Mouse (Mus musculus) kidney, embryonic 15.5 days (tissue): Measurements from ENCODE around the gene Papola. TPM values are rescaled to one million over a fixed set of nuclear protein-coding genes. Genes with fewer than 3 reads are reported as not detected.

ENCODE experiments used
- ATAC-seq: fragments of 200-750 bp; cut with Nextera tagmentation; replicated peaks from 2 replicates; pipeline ENCODE4 v1.8.0; 2017; ENCODE audit warnings: moderate TSS enrichment; ENCODE audit not compliant: low FRiP score
- H3K27ac ChIP-seq: fragments of 300-500 bp; sonication (generic); 2 replicates; pipeline ENCODE4 v1.5.1; 2015; ENCODE audit warnings: mild to moderate bottlenecking, inconsistent platforms
- H3K27me3 ChIP-seq: fragments of 300-500 bp; sonication (generic); 2 replicates; pipeline ENCODE4 v1.6.1; 2015; ENCODE audit warnings: inconsistent platforms
- H3K36me3 ChIP-seq: fragments of 300-500 bp; sonication (generic); 2 replicates; pipeline ENCODE4 v1.6.1; 2015; ENCODE audit warnings: inconsistent platforms
- H3K4me1 ChIP-seq: fragments of 300-500 bp; sonication (generic); 2 replicates; pipeline ENCODE4 v1.6.1; 2015; ENCODE audit warnings: inconsistent platforms
- H3K4me2 ChIP-seq: fragments of 300-500 bp; sonication (generic); 2 replicates; pipeline ENCODE4 v1.6.1; 2015; ENCODE audit warnings: moderate library complexity, mild to moderate bottlenecking, inconsistent platforms
- H3K4me3 ChIP-seq: fragments of 300-500 bp; sonication (generic); replicated peaks from 2 replicates; pipeline ENCODE4 v1.5.1; 2015; ENCODE audit warnings: mild to moderate bottlenecking, inconsistent platforms
- H3K9ac ChIP-seq: fragments of 300-500 bp; sonication (generic); 2 replicates; pipeline ENCODE4 v1.6.1; 2015; ENCODE audit warnings: mild to moderate bottlenecking, inconsistent platforms
- H3K9me3 ChIP-seq: fragments of 300-500 bp; sonication (generic); replicated peaks from 2 replicates; pipeline ENCODE4 v1.6.1; 2016; ENCODE audit warnings: inconsistent platforms
- WGBS: fragments of 180-500 bp; shearing (Covaris S2); methylation state at CpG from one replicate; pipeline ENCODE4 v1.1.7; 2015; ENCODE audit warnings: mixed read lengths; 5-methylcytosine and 5-hydroxymethylcytosine counted together
- polyA plus RNA-seq: library from polyadenylated mRNA; unstranded; fragments of >200 nt; fragmentation: Nextera tagmentation; extraction: Ambion mirVana; gene quantifications from 2 replicates; pipeline ENCODE4 v1.2.1, GENCODE M21; 2015

The Papola gene
- 209 and 228 TPM in 2 replicates for polyA plus RNA-seq

GRCm38 (mm10) chr12:105784196-105784999 lies at the start of gene Papola:
Gene Papola, plus strand, starts transcription at chr12:105784694.
- Histone ChIP-seq H3K4me3 (peak within 1 kb of the TSS; percentile 90), H3K27ac (peak within 1 kb of the TSS; percentile 97), H3K4me1 (peaks cover 23% of the 10 kb centered on the region), H3K9me3 (no peaks in the 10 kb centered on the region), H3K36me3 (peaks cover 13% of the 10 kb centered on the region; the same call in 1 of the 2 replicates), H3K4me2 (peak within 1 kb of the TSS; percentile 82), H3K9ac (peak within 1 kb of the TSS; percentile 89), H3K27me3 (no peaks in the 10 kb centered on the region)
- peak; percentile 92 for ATAC-seq
- under 1% methylated on average over 62 of the region's 85 CpGs for WGBS

- Histone ChIP-seq H3K4me3 (no peak overlapping the region), H3K9ac (no peak overlapping the region), H3K9me3 (no peaks in the 10 kb centered on the region), H3K36me3 (no peaks in the 10 kb centered on the region), H3K27me3 (no peaks in the 10 kb centered on the region), H3K4me1 (peaks cover 7% of the 10 kb centered on the region; the same call in 1 of the 2 replicates), H3K27ac (peak overlapping the region; percentile 64; the same call in 1 of the 2 replicates), H3K4me2 (no peak overlapping the region)
- ATAC-seq, result no peak
- WGBS, result 60% methylated on average over 7 of the region's 7 CpGs
Measured at GRCm38 (mm10) chr12:105735226-105735888, 49.1 kb upstream of the Papola start.

- ATAC-seq, result no peak
- no peaks in the 10 kb centered on the region for H3K36me3 ChIP-seq
- no peak overlapping the region for H3K4me3 ChIP-seq
- H3K4me2 ChIP-seq, result no peak overlapping the region
- H3K9me3 ChIP-seq, result no peaks in the 10 kb centered on the region
- H3K9ac ChIP-seq, result no peak overlapping the region
- H3K4me1 ChIP-seq, result peaks cover 7% of the 10 kb centered on the region; the same call in 1 of the 2 replicates
- no peaks in the 10 kb centered on the region for H3K27me3 ChIP-seq
- 84% methylated on average over 6 of the region's 6 CpGs for WGBS
- peak overlapping the region; percentile 64; the same call in 1 of the 2 replicates for H3K27ac ChIP-seq
Measured at GRCm38 (mm10) chr12:105735889-105736251, 48.6 kb upstream of the Papola start.

GRCm38 (mm10) chr12:105738316-105739096 lies 46.0 kb upstream of the Papola start:
- H3K9ac ChIP-seq, result no peak overlapping the region
- H3K4me1 ChIP-seq, result peaks cover 7% of the 10 kb centered on the region; the same call in 1 of the 2 replicates
- no peaks in the 10 kb centered on the region for H3K36me3 ChIP-seq
- no peak overlapping the region for H3K4me2 ChIP-seq
- H3K27ac ChIP-seq, result no peak overlapping the region
- no peaks in the 10 kb centered on the region for H3K27me3 ChIP-seq
- WGBS, result 59% methylated on average over 15 of the region's 15 CpGs
- no peak overlapping the region for H3K4me3 ChIP-seq
- 0 out of 2 replicates have a peak, but pooled peaks have one; percentile 32 for ATAC-seq
- no peaks in the 10 kb centered on the region for H3K9me3 ChIP-seq

GRCm38 (mm10) chr12:105739656-105740055 lies 44.8 kb upstream of the Papola start:
- WGBS, result 74% methylated on average over 8 of the region's 8 CpGs
- H3K4me3 ChIP-seq, result no peak overlapping the region
- H3K4me2 ChIP-seq, result no peak overlapping the region
- no peaks in the 10 kb centered on the region for H3K9me3 ChIP-seq
- no peaks in the 10 kb centered on the region for H3K27me3 ChIP-seq
- H3K27ac ChIP-seq, result no peak overlapping the region
- H3K9ac ChIP-seq, result no peak overlapping the region
- peaks cover 7% of the 10 kb centered on the region; the same call in 1 of the 2 replicates for H3K4me1 ChIP-seq
- H3K36me3 ChIP-seq, result no peaks in the 10 kb centered on the region
- ATAC-seq, result no peak

- WGBS, result 80% methylated on average over 5 of the region's 5 CpGs
- no peak overlapping the region for H3K4me3 ChIP-seq
- no peak overlapping the region for H3K9ac ChIP-seq
- H3K9me3 ChIP-seq, result no peaks in the 10 kb centered on the region
- ATAC-seq, result no peak
- no peak overlapping the region for H3K4me2 ChIP-seq
- H3K4me1 ChIP-seq, result no peaks in the 10 kb centered on the region
- H3K36me3 ChIP-seq, result no peaks in the 10 kb centered on the region
- no peak overlapping the region for H3K27ac ChIP-seq
- no peaks in the 10 kb centered on the region for H3K27me3 ChIP-seq
Measured at GRCm38 (mm10) chr12:105748114-105748513, 36.4 kb upstream of the Papola start.

GRCm38 (mm10) chr12:105753813-105754212 lies 30.7 kb upstream of the Papola start:
- Histone ChIP-seq H3K4me1 (peaks cover 6% of the 10 kb centered on the region), H3K27ac (no peak overlapping the region), H3K36me3 (no peaks in the 10 kb centered on the region), H3K4me2 (no peak overlapping the region), H3K9me3 (no peaks in the 10 kb centered on the region), H3K27me3 (no peaks in the 10 kb centered on the region), H3K9ac (no peak overlapping the region), H3K4me3 (no peak overlapping the region)
- ATAC-seq, result no peak
- 54% methylated on average over 10 of the region's 10 CpGs for WGBS

GRCm38 (mm10) chr12:105757816-105758497 lies 26.5 kb upstream of the Papola start:
- peak; percentile 82 for ATAC-seq

GRCm38 (mm10) chr12:105758911-105759310 lies 25.6 kb upstream of the Papola start:
- no peak for ATAC-seq
- no peak overlapping the region for H3K4me3 ChIP-seq
- no peak overlapping the region for H3K4me2 ChIP-seq
- H3K36me3 ChIP-seq, result no peaks in the 10 kb centered on the region
- no peak overlapping the region for H3K9ac ChIP-seq
- H3K27ac ChIP-seq, result no peak overlapping the region
- 90% methylated on average over 2 of the region's 2 CpGs for WGBS
- H3K27me3 ChIP-seq, result no peaks in the 10 kb centered on the region
- no peaks in the 10 kb centered on the region for H3K9me3 ChIP-seq
- H3K4me1 ChIP-seq, result peaks cover 20% of the 10 kb centered on the region

More at GRCm38 (mm10) chr12:105757816-105758497, 26.5 kb upstream of the Papola start:
- no peak overlapping the region for H3K9ac ChIP-seq
- 0 out of 2 replicates have a peak overlapping the region, but pooled peaks have one; percentile 22 for H3K27ac ChIP-seq
- no peaks in the 10 kb centered on the region for H3K27me3 ChIP-seq
- no peak overlapping the region for H3K4me2 ChIP-seq
- H3K4me1 ChIP-seq, result peaks cover 20% of the 10 kb centered on the region
- no peak overlapping the region for H3K4me3 ChIP-seq
- 48% methylated on average over 15 of the region's 15 CpGs for WGBS
- no peaks in the 10 kb centered on the region for H3K36me3 ChIP-seq
- no peaks in the 10 kb centered on the region for H3K9me3 ChIP-seq

GRCm38 (mm10) chr12:105759849-105760478 lies 24.5 kb upstream of the Papola start:
- Histone ChIP-seq H3K4me3 (no peak overlapping the region), H3K9ac (no peak overlapping the region), H3K27ac (no peak overlapping the region), H3K9me3 (no peaks in the 10 kb centered on the region), H3K4me2 (0 out of 2 replicates have a peak overlapping the region, but pooled peaks have one; percentile 1), H3K36me3 (no peaks in the 10 kb centered on the region), H3K27me3 (no peaks in the 10 kb centered on the region), H3K4me1 (peaks cover 20% of the 10 kb centered on the region)
- 0 out of 2 replicates have a peak, but pooled peaks have one; percentile 26 for ATAC-seq
- 14% methylated on average over 10 of the region's 10 CpGs for WGBS

- ATAC-seq, result no peak
- H3K4me3 ChIP-seq, result no peak overlapping the region
- H3K9me3 ChIP-seq, result no peaks in the 10 kb centered on the region
- H3K27me3 ChIP-seq, result no peaks in the 10 kb centered on the region
- H3K27ac ChIP-seq, result no peak overlapping the region
- no peaks in the 10 kb centered on the region for H3K36me3 ChIP-seq
- H3K9ac ChIP-seq, result no peak overlapping the region
- H3K4me1 ChIP-seq, result peaks cover 21% of the 10 kb centered on the region
- WGBS, result 68% methylated on average over 11 of the region's 11 CpGs
- no peak overlapping the region; the same call in 1 of the 2 replicates for H3K4me2 ChIP-seq
Measured at GRCm38 (mm10) chr12:105761171-105761570, 23.3 kb upstream of the Papola start.
